9 mouse cellular contexts compared by ENCODE assay signal in genomic region chr9:103501861-103502364, GRCm38 (mm10). TPM values are rescaled to one million over a fixed set of nuclear protein-coding genes. Genes with fewer than 3 reads are reported as not detected.
DNase-seq lines count a peak whose midpoint lies in the region; ATAC-seq lines count a peak whose summit lies in the region.
"Had no signal": no experiment of that assay in that cellular context is flagged by ENCODE, and none has a peak within 500 bp of the region (broad histone marks: within the 10 kb centered on the region; RNA-seq: fewer than 3 reads in every experiment).

No protein-coding gene starts in this region.

- WGBS in heart, embryonic 15.5 days = 14% methylated on average over 14 of the region's 14 CpGs
- 11% methylated on average over 14 of the region's 14 CpGs for WGBS in neural tube, embryonic 11.5 days

- ATAC-seq in heart, embryonic 15.5 days (replicated peaks; ENCODE audit: insufficient number of reproducible peaks, insufficient read depth, low FRiP score, low read depth) = no peak
- ATAC-seq in neural tube, embryonic 11.5 days (ENCODE audit: insufficient read depth, low FRiP score, low TSS enrichment) = peak; percentile 68

- H3K9ac ChIP-seq in heart, embryonic 15.5 days = no peak overlapping the region
- H3K9ac ChIP-seq in neural tube, embryonic 11.5 days (ENCODE audit: low read length) = no peak overlapping the region

- H3K9me3 ChIP-seq in heart, embryonic 15.5 days (replicated peaks) = no peaks in the 10 kb centered on the region
- H3K9me3 ChIP-seq in neural tube, embryonic 11.5 days (ENCODE audit: control insufficient read depth, low read length) = no peaks in the 10 kb centered on the region

- DNase-seq in heart, adult 9 months (ENCODE audit: low spot score in 2 of 2) = no peak
- DNase-seq in frontal cortex, postnatal 14 days (ENCODE audit: low spot score in 2 of 2) = peak; percentile 64 to 73
- peak; percentile 65 to 77 for DNase-seq in left cerebral cortex, adult 18-20 months (ENCODE audit: low spot score in 2 of 2)
- DNase-seq in neural tube, embryonic 11.5 days (ENCODE audit: low spot score) = peak; percentile 79
- DNase-seq in lung, postnatal 25 days (ENCODE audit: low spot score) = no peak
- no peak for DNase-seq in urinary bladder, postnatal 4 days (ENCODE audit: low spot score in 2 of 2)
- no peak for DNase-seq in urinary bladder, adult 18-20 months (ENCODE audit: low spot score in 2 of 2)

- H3K27ac ChIP-seq in heart, embryonic 15.5 days = no peak overlapping the region
- 0 out of 2 replicates have a peak overlapping the region, but pooled peaks have one; percentile 35 for H3K27ac ChIP-seq in neural tube, embryonic 11.5 days (ENCODE audit: low read depth, low read length)
- H3K27ac ChIP-seq: macrophage had no signal

- H3K4me3 ChIP-seq in heart, embryonic 15.5 days = no peak overlapping the region
- no peak overlapping the region for H3K4me3 ChIP-seq in neural tube, embryonic 11.5 days (ENCODE audit: low read depth, low read length)

- H3K36me3 ChIP-seq in heart, embryonic 15.5 days = no peaks in the 10 kb centered on the region; the same call in 1 of the 2 replicates
- H3K36me3 ChIP-seq in neural tube, embryonic 11.5 days (ENCODE audit: control insufficient read depth, insufficient read depth, low read length) = no peaks in the 10 kb centered on the region

- H3K4me1 ChIP-seq in heart, embryonic 15.5 days (replicated peaks) = peaks cover 22% of the 10 kb centered on the region
- peaks cover 25% of the 10 kb centered on the region for H3K4me1 ChIP-seq in neural tube, embryonic 11.5 days (ENCODE audit: control insufficient read depth, insufficient read depth, low read length)

- H3K27me3 ChIP-seq in heart, embryonic 15.5 days = no peaks in the 10 kb centered on the region
- H3K27me3 ChIP-seq in neural tube, embryonic 11.5 days (ENCODE audit: control insufficient read depth, insufficient read depth, low read length) = no peaks in the 10 kb centered on the region; the same call in 1 of the 2 replicates

- H3K4me2 ChIP-seq in heart, embryonic 15.5 days = peak overlapping the region; percentile 31
- H3K4me2 ChIP-seq in neural tube, embryonic 11.5 days (ENCODE audit: low read depth) = no peak overlapping the region

RNA-seq across cellular contexts. Expression of gene Bfsp2, which starts 21.7 kb away (rescaled TPM):
- 0.46 and 0.97 TPM in 2 replicates for polyA plus RNA-seq in heart, embryonic 15.5 days (2015; fragmentation: Nextera tagmentation; extraction: Ambion mirVana)
- total RNA-seq in left cerebral cortex, adult 18-20 months (2021) = 1 to 10 TPM; 2.9 to 3.8 TPM
- polyA plus RNA-seq in neural tube, embryonic 11.5 days (2014; fragmentation: Nextera tagmentation; extraction: Ambion mirVana) = 0.74 and 0.92 TPM in 2 replicates
- polyA plus RNA-seq: macrophage had no signal

Comparison
In these comparisons a context has a peak if more than half of its experiments do, and no peak if none do; other contexts are left out.
1. DNase-seq: peak in frontal cortex, postnatal 14 days (2 of 2), left cerebral cortex, adult 18-20 months (2 of 2) and neural tube, embryonic 11.5 days (single experiment); none in heart, adult 9 months (0 of 2), lung, postnatal 25 days (single experiment), urinary bladder, postnatal 4 days (0 of 2) and urinary bladder, adult 18-20 months (0 of 2).